Mouse (Mus musculus) lung, postnatal 10 days (tissue): ENCODE measurements at regions not wholly inside any gene's neighbourhood (a gene's known extent, or its start where the extent isn't known, plus 50 kb on each side); places are given as distances from the start of the nearest gene placed in this dataset.

ENCODE experiments used
- DNase-seq: peaks from one replicate; pipeline ENCODE4 v3.0.0; 2021

DNA sequence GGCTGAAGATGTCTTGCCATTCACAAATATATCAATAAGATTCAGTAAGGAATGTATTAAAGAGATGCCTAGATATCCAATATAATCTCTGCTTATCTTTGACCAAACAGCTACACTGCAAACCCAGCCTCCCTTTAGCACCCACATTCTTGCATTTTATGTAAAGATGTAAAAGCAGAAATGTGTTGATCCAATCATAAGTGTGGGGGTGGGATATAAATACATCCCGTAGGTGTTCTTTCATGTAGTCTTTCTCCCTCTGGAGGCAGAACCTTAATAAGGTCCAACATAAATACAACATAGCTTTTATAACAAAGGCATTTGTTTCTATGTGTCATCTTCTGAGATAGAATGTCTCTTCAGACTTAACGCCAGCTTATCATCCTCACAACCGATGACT, 637.1 kb upstream of the Flrt2 start:
- DNase-seq: no peak

DNA sequence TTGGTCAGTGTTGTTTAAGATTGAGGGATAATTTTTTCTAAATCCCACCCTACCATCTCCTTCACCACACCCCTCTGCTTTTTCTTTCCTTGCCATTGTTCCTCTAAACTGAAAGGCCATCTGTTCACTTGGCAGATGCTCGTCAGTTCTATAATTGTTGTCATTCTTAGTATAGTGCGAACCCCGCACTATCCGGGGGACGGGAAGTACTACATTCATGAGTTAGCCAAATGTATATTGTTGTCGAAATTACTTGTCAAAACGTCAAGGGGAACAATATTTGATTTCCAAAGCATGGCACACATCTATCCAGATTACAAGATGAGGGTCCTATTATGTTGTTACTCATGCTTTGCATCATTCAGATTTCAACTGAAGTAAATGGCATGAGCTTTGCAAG, 635.1 kb upstream of the Flrt2 start:
- DNase-seq: no peak

DNA sequence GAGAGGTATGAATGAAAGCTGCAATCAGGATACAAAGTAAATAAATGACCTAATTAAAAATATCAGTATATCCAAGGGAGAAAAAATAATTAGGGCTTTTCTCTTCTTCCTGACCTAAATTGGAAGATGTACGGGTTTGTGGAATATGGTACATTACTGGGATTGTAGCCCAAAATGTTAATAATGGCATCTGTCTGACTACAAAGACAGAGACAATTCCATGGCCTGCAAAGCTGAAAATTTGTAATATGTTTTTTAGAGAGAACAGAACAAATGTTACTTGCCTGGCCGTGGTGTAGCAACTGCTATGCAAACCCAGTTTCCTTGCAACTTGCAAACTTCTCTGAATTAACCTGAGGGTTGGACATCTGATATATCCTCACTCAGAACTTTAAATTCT, 632.6 kb upstream of the Flrt2 start:
- no peak for DNase-seq

DNA sequence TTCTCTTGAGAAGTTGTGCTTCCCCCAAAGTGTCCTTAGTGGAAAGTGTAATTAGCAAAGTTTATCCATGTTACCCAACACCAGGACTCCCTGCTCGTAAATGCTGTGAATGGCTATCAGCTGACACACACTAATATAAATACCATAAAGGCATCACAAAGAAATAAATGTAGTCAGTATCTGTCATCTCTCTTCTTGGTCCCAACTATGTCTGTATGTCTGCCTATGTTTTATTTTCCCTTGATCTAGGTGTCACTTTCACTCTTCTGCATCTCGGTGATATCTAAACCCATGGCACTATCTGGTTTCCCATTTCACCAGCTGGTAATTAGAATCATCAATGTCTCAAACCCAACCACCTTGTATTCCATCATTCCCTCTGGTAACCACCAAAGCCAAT, 619.7 kb upstream of the Flrt2 start:
- no peak for DNase-seq

DNA sequence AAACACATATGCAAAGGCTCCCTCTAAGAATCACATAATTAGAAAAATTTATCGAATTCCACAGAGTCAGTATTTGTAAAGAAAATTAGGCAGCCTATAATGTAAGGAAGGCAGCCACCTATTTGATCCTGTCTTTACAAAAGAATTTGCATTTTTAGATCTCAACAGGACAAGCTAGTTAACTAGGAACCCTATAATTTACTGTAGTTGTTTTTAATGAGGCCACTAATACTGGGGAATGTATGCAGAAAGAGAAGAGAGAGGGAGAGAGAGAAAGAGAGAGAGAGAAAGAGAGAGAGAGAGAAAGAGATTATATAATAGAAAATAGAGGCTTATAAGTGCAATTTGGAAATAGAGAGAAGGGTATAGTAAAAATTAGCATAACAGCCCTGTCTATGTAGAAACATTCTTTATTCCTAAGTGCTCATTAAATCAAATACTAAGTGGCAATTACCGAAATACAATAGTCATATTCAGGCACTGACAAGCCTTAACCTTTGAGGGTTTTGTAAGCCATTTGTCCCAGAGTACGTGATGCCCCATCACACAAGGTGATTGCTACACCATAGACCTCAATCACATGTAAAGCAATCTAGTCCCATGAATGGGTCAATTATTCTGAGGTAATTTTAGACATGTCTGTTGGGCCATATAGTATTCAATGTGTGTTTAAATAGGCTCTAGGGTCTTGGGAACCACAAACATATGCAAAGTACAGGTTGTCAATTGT, 572.6 kb upstream of the Flrt2 start:
- DNase-seq: no peak

DNA sequence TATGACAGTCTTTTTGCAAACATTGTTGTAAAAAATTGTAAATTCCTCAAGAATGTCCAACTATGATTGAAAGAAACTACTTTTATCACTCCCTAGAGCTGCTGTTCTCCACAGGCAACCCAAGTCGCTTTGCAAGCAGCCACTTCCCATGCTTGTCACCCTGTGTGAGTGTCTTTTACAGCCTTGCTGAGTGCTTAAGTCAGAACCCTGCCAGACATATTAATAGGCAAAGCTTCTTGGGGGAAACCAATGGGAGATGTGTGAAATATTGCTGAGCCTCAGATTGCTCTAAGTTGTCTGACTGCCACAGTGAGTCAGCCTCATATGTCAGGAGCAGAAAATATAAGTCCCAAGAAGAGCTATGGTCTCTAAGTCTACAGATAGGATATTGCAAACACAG, 559.2 kb upstream of the Flrt2 start:
- no peak for DNase-seq

DNA sequence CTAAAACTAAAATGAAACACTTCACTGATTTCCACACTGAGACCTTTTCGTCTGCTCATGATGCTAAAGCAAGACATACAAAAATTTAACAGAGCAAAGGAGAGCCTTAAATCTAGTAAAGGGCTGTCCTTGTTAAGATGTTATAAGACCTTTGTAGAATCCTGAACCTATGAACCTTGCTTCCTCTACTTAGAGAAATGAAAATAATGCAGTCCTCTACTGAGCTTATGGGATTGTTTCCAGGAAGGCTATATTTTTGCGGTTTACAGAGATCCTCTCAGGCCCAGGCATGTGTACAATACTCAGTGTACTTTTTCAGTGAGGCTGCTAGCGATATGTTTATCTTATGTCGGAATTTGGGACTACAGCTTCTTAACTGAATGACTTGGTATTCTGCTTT, 558.5 kb upstream of the Flrt2 start:
- no peak for DNase-seq

DNA sequence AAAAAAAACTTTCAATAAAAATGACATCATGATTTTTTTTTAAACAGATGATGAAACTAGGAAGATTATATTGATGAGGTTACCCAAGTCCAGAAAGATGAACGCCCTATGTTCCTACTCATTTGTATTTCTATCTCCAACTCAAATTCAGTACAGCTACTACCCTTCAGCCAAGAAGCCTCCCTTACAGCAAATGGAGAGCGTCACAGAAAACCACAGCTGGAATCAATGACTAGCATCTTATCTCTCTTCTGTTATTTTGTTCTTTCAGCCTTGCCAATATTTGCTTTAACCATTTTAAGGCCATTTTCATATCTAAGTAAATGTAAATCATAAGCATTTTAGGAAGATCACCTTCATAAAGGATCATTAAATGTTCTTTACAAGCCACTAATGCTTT, 553.9 kb upstream of the Flrt2 start:
- no peak for DNase-seq

DNA sequence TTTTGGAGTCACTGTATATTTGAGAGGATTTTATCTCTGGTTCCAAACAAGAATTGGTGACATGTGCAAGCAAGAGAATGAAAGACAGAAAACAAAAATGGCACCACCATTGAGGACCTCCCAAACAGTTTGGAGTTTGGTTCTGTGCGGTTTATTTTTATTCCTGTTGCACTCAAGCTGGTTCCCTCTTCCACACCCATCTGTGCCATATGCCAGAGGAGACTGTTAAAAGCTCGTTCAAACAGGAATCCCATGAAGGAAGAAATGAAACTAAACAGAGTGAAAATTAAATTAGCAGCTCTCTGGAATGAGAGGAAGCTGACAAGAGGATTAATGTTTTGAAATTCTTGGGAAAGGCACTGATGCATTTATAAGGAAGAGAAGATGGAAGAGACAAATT, 521.0 kb upstream of the Flrt2 start:
- DNase-seq: no peak

DNA sequence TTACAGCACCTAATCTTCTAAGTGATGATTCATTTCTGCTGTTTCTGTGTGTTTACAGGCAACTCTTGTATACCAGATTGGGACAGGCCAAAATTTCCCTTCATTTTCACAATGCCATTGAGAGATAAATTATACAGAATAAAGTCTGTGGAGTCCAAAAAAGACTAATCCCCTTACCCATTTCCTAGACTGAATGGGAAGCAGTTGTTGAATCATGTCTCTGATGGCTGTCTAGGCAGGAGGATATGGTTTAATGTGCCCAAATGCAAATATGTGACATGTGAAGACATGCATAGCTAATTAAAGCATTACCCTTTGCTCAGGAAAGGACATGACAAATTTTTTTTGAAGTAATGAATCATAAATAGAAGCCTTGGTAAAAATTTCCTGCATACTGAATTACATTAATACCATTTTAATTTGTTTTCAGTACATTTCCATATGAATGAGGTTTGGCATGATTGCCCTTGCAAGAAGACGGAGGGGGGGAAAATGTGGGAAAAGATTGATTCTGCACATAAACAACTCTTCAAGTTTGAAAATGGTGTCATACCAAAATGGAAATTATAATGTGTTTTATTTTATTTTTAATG, 518.1 kb upstream of the Flrt2 start:
- DNase-seq: no peak

DNA sequence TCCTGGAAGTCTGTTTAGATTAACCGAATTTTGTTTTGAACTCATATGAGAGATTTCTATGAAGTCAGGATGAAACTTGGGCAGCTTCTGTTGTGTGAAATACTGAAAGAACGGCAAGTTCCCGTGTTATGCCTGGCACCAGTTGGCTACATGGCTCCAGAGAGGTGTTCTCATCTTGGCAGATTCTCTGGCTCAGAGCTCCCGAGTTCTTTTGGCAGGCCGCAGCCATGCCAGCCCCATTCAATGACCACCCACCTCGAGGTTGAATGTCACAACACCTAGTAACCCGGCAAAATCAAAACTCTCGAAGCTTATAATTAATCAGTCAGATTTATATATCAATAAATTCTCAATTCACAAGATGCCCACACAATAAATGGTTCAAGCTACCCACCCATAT, 489.5 kb upstream of the Flrt2 start:
- no peak for DNase-seq

DNA sequence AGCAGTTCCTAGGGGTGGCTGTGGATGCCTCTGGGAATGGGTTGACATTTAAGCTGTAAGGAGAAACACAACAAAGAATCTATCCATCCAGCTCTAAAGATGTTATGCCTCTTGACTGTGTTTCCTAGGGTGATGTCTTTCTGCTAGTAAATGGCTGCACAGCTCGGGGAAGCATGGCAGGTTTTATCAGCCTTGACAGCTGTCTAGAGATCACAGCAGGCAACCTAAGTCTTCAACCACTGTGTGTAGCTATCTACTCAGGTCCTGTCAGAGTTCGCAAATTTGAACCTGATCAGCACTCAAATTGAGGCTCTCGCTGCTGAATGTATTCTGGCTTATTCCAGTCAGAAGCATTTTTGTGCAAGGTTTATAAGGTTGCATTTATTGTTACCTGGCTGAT, 486.9 kb upstream of the Flrt2 start:
- no peak for DNase-seq

DNA sequence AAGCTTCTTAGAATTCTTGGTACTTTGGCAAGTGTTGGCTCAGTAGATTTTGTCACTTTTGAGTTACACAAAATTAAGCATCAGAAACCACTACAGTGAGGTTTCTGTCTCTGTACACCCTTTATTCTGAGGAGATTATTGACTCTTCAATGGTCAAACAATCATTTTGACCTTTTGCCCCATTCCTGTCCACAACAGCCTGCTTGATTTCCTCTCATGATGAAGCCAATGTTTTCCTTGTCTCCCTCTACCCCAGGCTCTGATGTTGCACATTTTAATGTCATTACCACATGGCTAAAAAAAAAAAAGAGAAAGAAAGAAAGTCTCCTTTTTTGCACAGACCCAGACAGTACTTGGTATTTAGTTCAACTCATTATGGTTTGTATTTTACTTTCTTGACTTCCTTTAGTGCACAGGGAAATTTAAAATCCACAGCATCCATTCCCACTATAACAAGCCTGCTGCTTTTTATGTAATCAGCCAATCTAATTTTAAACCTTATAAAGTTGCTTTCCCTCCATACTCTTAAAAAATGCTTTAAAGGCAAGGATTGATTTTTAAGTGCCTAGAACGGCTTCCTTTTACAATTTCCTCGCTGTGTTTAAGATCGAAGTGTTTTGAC, 452.8 kb upstream of the Flrt2 start:
- no peak for DNase-seq

DNA sequence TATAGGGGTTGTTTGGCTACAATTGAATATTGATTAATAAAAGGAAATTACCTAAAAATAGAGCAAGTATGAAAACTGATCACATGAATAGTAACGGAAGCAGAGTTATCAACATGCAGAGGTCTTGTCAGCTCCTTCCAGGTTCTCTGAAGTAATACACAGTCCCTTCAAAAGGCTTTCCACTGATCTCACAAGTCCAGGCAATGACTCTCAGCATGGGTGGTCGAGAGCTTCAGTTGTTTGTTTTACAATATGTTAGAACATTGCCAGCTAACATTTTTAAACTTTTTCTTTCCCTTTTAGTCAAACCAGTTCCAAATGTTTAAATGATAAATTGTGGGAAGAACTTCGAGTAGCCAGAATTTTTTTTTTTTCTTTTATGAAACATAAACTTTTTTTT, 424.8 kb upstream of the Flrt2 start:
- no peak for DNase-seq

DNA sequence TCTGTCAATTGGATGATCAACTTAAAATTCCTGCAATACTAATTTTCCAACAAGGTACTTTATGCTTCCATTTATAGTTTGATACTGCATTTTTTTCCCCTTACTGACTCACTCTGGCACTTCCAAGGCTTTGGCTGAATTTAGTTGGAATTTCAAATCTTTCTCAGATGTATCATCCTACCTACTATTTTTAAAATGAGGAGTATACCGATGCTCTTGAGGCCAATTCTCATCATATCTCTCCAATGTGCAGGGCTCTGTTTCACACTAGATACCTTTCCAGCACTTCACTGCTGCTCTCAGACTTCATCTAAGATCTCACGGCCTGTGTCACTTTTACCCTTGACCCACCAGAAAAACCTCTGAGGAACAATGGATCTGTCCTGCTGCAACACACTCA, 386.6 kb upstream of the Flrt2 start:
- no peak for DNase-seq

DNA sequence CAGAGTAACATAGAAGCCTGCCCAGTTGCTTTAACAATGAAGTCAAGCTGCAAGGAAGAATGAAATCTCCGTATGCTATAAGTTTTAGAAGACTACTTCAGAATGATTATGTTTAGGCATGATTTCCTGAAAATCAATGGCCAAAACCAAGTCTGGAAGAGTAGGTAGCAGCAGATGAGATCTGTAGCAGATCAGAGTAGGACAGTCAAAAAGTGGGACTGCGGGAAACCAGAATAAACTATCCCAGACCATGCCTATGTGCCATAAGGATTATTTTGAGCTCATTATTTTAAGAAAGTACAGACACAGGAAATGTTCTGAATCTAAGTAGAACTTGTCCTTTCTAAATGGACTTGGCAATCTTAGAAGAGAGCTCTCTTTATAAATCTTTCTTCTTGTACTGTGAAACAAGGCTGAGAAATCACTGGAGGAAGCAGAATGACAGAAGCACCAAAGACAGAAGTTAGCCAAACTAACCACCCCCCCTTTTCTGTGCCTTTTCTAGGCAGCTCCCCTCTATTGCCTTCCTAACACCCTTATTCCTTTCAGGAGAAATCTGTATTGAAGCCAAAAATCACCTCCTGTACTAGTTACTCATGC, 376.8 kb upstream of the Flrt2 start:
- no peak for DNase-seq

DNA sequence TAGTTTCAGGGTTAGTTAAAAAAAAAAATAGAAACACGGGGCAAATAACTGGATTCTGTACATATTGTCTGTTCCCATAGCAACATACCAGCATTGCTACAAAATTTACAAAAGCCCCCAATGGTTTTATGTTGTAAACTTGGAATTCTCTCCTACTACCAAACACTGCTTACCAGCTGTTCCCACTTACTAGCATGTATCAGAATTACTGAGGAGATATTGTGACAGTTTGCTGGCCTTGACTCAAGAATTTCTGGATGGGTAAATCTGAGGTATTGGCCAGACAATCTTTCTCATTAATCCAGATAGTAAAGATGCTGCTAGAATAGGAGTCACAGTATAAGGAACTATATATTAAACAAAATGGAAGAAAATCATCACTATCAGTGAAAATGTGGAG, 375.2 kb upstream of the Flrt2 start:
- no peak for DNase-seq

DNA sequence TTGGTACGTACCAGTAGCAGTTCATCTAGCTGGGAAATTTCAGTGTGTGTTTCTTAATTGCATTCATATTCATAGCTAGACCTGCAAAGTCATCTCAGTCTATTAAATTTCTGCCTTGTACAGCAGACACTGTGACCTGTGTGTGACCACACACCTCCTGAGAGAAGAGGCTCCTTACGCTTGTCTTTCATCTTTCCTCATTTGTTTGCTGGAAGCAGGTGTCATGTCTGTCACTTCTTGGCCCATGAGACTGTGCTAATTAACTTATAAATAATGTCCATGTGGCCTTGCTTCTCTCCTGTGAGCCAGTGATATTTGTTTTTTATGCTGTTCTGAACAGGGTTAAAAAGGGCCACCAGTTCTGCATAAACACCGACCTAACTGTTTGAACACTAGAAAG, 370.3 kb upstream of the Flrt2 start:
- no peak for DNase-seq

DNA sequence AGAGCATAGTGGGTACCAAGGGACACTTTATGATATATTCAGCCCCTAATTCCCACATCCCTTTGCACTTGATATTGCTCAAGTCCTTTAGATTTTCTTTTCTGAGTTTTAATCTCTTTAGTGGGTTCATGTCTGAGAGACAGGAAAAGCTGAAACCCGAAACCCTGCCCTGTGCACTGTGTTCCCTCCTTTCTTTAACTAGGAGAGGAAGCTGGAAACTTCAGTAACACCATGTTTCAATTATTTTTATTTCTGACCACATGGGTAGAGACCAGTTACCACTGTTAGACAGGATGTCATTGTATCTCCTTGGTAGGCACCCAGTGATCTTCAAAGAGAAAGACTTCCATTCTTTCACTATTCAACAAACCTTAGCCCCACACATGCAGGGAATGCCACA, 362.4 kb upstream of the Flrt2 start:
- DNase-seq: no peak

DNA sequence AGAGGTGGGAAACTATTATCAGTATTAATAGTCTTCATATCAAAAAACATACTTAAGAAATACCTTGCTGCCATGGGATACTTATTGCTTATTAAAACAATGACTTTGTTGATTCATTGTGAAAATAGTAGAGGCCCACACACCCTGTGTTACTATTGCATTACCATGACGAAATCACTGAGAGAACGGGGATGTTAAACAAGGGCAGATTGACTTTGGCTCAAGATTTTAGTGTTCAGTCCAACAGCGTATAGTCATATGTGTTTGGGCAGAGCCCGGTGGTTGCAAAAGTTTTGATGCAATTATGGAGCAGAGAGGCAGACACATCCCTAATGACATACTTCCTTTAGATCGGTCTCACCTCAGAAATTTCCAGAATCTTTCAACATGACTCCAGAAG, 344.2 kb upstream of the Flrt2 start:
- DNase-seq: no peak

DNA sequence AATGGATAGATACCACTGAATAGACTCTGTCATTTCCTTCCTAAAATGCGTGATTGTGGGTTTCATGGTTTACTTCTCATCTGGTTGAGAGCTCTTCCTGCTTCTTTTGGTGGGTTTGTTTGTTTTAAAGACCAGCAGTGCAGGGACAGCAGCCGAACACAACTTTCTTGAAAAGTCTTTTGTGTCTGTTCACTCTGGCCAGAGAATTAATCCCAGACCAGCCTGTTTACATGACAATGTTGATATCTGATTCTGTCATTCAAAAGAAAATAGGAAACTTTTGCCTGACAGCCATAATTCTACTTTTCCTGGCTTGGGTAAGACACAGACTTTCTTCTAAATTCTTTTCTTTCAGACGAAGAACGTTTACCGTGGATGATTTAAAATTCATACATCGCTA, 336.9 kb upstream of the Flrt2 start:
- no peak for DNase-seq

DNA sequence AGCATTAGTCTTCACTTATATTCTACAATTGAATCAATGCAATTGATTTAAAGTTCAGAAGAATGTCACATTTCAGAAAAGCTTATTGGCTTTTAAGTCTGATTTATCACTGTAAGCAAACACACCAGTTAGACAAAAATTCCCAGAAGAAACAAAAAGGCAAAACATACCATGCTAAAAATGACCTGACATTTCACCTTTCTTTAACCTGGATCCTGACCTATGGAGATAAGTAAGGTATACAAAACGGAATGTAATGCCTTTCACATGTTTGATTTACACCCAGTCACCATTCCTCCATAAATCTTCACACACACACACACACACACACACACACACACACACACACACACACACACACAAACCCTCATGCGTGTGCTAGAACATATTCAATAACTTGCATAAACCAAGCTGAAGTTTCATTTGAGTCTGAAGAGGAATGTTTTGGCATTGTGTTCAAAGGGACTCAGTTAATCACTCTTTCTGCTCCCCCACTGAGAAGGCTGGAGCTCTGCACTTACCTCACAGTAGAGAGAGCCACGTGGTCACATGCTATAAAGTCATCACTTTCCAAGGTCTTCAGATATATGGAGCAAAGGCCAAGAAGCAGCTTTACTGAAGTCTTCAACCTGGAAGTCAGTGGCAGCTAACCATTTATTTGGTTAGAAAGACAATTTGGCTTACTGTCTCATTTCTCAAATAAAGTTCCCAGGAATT, 307.6 kb upstream of the Flrt2 start:
- no peak for DNase-seq

DNA sequence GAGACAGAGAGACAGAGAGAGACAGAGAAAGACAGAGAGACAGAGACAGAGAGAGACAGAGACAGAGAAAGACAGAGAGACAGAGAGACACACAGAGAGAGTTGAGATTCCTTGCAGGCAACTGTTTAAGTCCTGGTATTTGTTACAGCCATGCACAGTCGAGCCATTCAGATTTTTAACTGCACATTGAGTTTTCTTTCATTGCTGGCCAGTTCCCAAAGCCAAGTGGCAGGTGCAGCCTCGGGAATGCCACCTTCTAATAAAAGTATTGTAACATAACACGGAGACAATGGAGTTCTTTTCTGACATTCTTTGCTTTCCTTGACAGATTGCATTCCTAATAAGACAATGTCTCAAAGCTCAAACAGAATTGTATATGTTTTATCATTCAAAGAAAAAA, 306.3 kb upstream of the Flrt2 start:
- DNase-seq: no peak

DNA sequence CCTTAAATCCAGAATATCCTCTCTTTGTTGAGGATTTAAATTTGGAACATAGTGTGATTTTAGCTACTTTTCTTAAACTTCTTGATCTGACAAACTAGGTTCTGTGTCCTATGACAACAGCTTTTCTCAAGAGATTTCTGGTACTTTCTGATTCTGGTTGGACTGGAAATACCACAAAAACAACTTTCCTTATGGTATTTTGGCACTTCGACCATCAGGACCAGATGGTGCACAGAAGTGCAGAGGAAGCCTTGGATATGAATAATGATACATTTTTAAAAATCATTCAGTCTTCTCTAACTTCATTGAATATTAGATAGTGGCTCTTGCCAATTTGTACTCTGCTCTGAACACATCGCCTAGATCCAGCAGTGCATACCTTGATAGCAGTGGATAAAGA, 303.8 kb upstream of the Flrt2 start:
- no peak for DNase-seq
